Mouse (Mus musculus): Measurements from ENCODE around the gene Slc30a6.
"Not testable (repeated sequence)": the region's sequence is repeated elsewhere in the genome, so short reads cannot be mapped to it uniquely, and the experiment has no call there.

The Slc30a6 gene

DNA sequence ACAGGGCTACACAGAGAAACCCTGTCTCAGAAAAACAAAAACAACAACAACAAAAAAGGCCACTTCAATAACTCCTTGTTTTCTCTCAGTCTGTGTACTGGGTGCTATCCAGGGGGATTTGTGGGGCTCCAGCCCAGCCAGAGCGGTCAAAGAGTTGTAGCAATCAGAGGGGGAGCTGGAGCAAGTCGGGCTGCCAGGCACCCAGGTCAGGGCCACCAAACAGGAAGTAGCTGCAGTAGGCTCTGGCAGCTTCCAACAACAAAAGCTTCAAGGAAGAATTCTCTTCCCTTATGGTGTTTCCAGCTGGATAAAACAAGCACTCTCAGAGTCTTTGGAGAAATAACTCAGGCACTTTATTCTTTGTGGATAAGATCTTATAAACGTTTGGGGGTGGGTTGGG, 58.5 kb downstream of the Slc30a6 start:
- DNase-seq = no peak

DNA sequence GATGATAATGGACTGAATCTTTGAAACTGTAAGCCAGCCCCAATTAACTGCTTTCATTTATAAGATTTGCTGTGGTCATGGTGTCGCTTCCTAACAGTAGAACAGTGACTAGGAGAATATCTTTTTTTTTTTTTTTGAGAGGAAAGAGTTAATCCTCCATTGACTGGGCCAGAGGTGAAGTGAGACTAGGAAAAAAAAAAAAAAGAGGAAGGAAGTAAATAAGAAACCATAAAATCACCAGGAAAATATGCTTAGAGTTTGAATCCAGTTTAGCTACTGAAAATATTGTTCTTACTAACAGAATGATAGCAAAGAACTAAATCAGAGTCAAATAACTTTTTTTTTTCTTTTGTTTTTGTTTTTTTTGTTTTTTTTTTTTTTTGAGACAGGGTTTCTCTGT, 59.3 kb downstream of the Slc30a6 start:
- DNase-seq = no peak

DNA sequence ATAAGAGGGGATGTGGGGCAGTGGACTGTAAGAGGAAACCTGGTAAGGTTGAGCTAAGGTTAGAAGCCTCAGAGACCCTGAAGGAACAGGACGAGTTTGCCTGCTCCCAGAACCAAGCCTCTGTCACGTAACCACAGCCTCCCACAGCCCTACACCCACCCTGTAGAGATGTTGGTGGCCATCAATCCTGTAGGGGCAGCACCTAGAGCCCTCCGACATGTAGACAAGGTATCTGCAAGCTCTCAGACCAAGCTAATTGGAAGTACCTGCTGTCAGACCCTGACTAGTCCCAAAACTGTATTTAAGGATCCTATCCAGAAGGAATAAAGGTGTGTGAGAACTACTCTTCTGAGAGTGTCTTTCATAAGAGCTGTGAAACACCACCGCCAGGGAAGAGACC, 60.0 kb downstream of the Slc30a6 start:
- DNase-seq = no peak

DNA sequence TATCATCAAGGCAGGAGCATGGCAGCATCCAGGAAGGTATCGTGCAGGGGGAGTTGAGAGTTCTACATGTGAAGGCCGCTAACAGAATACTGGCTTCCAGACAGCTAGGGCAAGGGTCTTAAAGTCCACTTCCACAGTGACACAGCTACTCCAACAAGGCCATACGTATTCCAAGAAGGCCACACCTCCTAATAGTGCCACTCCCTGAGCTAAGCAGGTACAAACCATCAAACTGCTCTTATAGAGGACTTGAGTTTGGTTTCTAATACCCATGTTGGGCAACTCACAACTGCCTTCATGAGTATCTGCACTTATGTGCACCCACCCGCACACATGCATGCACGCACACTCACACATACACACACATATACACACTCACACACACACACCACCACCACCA, 61.4 kb downstream of the Slc30a6 start:
- no peak for DNase-seq

DNA sequence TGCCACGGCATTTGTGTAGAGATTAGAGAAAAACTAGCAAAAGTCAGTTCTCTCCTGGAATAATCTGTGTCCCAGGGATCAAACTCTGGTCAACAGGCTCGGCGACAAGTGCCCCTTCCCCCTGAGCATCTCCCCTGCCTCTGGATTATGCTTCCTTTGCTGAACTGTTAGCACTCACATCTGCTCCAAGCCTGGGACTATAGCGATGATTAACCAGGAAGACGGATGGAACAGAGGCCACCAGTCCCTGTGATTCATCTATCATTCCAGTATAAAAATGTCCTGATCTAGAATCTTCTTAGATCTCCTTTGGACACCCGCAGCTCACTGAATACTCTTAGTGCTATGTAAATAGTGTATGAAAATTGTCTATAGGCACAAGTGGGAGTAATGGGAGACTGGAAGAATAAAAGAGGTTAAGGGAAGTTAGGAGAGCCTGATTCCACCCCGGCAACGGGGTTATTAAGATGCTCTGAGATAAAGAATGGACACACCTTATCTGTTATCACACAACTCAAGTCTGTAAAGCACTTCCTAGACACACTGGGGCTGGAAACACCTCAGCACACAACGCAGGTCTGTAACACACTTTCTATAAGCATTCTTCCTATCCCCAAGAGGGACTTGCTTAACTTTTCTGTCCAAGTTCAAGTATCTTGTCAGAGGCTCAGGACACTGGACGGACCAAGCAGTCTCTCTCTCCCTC, 62.7 kb downstream of the Slc30a6 start:
- DNase-seq = no peak

DNA sequence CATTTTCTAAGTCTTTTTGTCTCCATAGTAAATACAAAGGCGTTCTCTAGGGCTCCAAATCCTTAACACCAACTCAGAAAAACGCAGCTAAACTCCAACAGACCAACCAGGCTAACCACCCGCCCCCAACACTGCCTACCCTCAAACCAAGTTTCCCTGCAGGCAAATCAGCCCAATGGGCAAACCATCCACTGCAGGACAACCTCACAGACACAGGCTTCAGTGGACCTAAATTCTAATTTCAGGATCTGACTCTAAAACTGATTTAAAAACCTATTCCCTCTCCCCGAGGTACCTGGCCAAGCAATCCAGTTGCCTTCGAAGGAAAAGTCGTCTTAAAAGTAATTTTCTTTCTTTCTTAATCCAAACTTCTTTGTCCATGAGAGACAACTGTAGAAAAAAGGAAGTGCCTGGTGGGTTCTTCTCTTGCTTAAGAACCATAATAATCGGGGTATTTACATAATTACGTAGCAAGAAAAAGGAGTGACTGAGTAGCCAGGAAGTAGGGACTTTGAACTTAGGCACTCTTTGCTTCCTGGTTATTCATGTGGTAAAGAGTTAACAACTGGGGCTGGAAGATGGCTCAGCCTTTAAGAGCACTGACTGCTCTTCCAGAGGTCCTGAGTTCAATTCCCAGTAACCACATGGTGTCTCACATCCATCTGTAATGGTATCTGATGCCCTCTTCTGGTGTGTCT, 63.5 kb downstream of the Slc30a6 start, which contains the start of gene Nlrc4:
TSS of gene Nlrc4 (minus strand) at position 432 of the 698 bp plus-strand sequence.
- no peak for DNase-seq

DNA sequence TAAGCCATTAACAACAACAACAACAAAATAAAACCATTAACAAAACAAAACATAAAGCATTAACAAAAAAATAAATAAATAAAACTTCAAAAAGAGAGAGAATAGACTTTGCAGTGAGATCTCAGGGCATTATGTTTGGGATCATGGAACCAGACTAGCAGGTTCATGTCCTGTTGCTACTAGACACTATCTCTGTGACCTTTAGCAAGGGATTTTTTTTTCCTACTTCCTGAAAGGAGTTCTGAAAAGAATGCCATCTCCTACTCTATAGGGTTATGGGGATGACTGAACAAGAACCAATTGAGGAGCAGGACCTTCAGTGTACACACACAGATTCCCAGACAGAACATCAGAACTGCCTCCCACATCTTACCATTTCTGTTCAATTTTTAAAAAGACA, 68.1 kb downstream of the Slc30a6 start:
- no peak for DNase-seq

DNA sequence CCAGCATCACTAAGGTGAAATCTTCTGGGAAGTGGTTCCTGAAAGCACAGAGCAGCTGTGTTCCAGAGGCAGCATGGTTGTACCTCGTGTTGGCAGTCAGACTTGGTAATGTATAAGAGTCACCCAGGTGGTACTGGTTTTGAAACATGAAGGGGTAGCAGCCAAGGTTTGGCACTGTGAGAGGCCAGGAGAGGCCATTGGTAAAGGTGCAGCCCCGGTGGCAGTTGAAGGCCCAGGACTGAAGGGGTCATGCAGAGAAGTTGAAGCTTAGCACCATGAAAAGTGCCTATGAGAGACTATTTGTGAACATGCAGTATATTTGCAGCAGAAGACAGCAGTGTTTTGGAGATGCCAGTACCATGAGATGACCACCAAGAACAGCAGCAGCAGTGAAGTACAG, 72.6 kb downstream of the Slc30a6 start:
- DNase-seq = not testable (repeated sequence)

DNA sequence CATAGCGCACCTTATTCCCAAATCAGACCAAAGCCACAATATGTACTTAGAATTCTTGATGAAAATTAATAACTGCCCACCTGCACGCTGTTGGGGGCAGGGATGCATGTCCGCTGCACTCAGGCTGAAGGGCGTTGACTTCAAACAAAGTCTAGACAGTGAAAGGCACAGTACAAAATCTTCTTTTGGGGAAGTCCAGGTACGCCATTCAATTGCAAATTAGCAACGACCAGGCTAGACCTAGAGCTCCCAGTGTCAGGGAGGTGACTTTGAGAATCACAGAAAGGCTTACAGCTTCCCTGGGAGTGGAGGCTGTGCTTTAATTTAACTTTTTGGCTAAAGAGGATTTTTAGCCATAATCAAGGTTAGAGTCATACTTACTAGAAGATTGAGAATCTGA, 74.7 kb downstream of the Slc30a6 start:
- DNase-seq = not testable (repeated sequence)
